Mouse (Mus musculus) spleen, postnatal 14 days (tissue): Measurements from ENCODE around the gene Olfr1340.

ENCODE experiments used
- DNase-seq, 2 experiments: peaks; one replicate each; pipeline ENCODE4 v3.0.0; 2021 to 2022; ENCODE audit warnings: low spot score in 2 of 2

Gene Olfr1340

GRCm38 (mm10) chr4:118719838-118720237, at the start of gene Olfr1340:
TSS of gene Olfr1340 (plus strand) at chr4:118720138.
- DNase-seq, result no peak

GRCm38 (mm10) chr4:118687086-118687485, 32.9 kb upstream of the Olfr1340 start:
- no peak for DNase-seq

DNA sequence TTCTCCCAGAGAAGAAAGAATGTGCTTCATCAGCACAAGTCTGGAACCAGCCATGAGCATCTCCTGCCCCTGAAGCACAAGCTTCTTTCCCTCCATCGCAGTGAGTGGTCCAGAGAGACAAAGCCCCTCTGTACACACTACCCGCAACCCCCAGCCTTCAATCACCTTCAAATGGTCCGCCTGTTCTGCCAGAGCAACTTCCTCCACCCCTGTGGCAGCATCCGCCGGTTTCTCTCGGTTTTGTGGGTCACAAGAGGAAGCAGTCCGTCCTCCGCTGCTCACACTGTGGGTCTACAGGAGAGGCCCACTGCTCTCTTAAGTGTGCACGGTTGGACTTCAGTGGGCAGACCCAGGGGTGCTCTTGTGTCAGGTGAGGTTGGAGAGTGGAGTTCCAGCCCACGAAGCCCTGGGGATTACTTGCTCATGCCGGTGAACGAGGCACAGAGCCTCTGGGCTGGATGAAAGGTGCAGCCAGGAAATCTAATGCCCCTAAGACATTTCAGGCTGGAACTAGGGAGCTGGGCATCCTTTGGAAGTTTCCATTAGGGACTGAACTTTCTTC, 27.4 kb upstream of the Olfr1340 start, which contains the start of gene Olfr1342:
Gene Olfr1342, minus strand, starts transcription at position 345 of the 562 bp plus-strand sequence.
- DNase-seq, result no peak

- no peak for DNase-seq
Observed at GRCm38 (mm10) chr4:118693812-118694211, 26.1 kb upstream of the Olfr1340 start.

DNA sequence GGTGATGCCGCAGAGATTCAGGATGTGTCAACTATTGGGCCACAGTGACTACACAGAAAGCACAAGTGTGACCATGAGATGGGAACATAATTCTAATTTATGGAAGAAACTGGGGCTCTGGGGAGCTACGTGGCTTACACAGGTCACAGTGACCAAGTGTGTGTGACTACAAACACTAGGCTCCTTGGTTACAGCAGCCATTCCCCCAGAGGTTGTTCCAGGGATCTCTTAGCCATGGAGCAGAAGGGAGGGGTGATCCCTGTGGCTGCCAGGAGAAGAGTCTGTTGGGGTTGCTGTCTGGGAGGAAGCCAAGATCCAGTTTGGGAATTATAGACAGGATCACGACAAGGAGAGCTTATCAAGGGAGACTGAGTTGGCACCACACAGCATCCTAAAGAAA, 16.7 kb upstream of the Olfr1340 start, which contains the start of gene Olfr1341:
Gene Olfr1341, plus strand, starts transcription at position 301 of the 400 bp plus-strand sequence.
- no peak for DNase-seq

DNA sequence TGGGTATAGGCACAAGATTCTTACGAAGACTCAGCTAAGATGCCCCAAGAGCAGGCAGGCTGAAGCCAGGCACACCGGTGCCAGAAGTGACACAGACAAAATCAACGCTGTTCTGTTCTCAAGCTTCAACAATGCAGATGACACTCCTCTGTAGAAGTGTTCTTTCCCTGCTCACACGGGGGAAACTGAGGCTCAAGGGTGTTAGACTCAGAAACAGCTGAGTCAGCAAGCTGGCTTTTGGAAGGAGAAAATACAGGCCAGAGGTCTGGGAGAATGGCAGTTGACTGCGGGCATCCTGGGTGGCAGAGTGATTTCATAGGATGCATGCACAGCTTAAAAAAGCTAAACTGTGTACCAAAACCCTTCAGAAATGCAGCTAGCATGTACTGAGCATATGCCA, 11.9 kb upstream of the Olfr1340 start:
- no peak for DNase-seq

DNA sequence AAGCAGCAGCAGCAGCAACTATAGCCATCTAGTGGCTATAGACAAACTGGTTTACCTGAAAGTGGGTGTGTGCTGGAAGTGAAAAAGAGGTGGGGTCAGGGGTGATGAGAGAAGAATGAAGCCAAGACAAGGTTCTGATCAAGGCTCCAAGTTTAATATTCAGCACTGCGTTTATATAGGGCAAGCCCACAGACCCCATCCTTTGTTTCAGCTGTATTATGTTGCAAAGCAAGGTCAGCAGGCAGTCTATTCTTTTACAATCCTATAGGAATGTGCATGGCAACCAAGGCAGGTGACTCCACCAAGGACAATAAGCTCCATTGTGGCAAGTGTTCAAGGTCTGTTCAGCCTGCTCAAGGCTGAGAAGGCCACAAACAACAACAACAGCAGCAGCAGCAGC, 8.3 kb upstream of the Olfr1340 start:
- no peak for DNase-seq

- no peak for DNase-seq
Observed at GRCm38 (mm10) chr4:118721742-118722483, 2.0 kb downstream of the Olfr1340 start.

DNA sequence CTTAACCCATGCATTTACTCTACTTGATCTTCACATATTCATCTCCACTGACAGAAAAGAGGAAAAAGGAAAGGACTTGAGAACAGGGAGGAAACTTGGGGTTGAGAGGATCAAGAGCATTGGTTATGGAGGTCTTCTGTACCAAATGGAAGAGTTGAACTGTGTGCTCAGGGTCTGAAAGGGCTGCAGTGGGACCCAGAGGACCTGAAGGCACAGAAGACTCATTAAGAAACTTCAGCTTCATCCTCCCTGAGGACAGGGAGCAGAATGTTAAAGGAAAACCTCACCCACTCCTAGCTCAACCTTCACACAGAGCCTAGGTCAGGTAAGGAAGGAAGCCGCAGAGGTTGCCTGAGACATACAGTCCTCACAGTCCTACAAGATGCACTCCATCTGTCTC, 11.9 kb downstream of the Olfr1340 start, which contains the start of gene Olfr1339:
Gene Olfr1339, plus strand, starts transcription at position 301 of the 400 bp plus-strand sequence.
- DNase-seq, result no peak

- DNase-seq, result no peak
Observed at GRCm38 (mm10) chr4:118739574-118739973, 19.6 kb downstream of the Olfr1340 start.

DNA sequence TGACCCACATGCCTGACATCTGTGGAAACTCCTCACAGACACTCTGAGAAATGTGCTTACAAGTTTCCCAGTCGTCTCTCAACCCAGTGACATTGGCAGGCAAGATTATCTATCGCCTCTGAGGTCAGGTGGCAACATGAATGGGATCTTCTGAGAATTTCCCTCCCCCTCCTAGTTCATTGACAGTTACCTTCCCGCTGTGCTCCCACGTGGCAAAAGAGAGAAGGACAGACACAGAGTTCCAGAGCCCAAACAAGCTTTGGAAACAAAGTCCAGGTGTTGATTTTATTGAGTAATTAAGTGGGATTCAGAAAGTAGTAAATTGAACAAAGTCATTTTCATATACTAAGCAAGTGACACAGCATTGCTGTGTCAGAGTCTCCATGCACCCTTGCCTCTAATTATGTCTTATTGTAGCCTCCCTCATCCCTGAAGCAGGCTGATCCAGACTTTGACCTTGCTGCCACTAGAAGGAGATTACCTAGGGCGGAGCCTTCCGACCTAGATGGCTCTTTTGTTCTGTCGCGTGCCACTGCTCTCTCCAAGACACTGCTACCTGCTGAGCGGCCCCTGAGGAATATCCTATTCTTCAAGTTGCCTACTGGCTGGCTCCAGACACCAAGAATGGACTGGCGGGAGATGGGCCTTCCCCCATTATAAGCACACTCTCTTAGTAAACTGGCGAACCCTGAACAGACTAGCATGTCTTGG, 21.2 kb downstream of the Olfr1340 start:
- DNase-seq, result no peak

DNA sequence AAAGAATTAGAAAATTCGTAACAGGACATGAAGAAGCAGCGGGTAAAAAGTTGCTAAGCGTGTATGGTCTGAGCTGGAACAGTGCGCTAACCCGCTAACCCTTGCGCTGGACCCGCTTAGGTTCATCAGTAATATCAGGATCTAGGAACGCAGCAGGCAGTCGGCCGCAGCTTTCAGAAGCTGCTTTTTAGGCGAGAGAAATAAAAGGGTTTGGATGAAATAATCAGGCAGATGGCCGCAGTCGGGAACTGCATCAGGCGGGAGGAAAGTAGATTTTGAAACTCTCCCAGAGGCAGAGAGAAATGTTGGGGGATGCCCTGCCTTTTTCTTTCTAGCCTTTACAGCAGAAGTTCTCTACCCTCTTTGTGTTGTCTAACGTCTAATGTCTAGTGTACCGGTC, 21.9 kb downstream of the Olfr1340 start:
- DNase-seq, result no peak

GRCm38 (mm10) chr4:118758637-118759036, 38.7 kb downstream of the Olfr1340 start, which contains the start of gene Olfr1338:
TSS of gene Olfr1338 (minus strand) at chr4:118758737.
- no peak for DNase-seq
